Mouse (Mus musculus) midbrain, embryonic 10.5 days (tissue): Measurements from ENCODE around the gene Tmem106c. TPM values are rescaled to one million over a fixed set of nuclear protein-coding genes. Genes with fewer than 3 reads are reported as not detected.

Source experiments
- DNase-seq: peaks from one replicate; pipeline ENCODE4 v3.0.0-alpha.2; 2017; ENCODE audit warnings: low spot score
- H3K27ac ChIP-seq: fragments of 300-500 bp; sonication (generic); replicated peaks from 2 replicates; pipeline ENCODE4 v1.5.1; 2016; ENCODE audit warnings: mild to moderate bottlenecking
- H3K27me3 ChIP-seq: fragments of 300-500 bp; sonication (generic); 2 replicates; pipeline ENCODE4 v1.6.1; 2016; ENCODE audit warnings: low read depth, mild to moderate bottlenecking; ENCODE audit not compliant: poor library complexity, severe bottlenecking
- H3K36me3 ChIP-seq: fragments of 300-500 bp; sonication (generic); 2 replicates; pipeline ENCODE4 v1.6.1; 2016; ENCODE audit warnings: mild to moderate bottlenecking, moderate library complexity
- H3K4me1 ChIP-seq: fragments of 300-500 bp; sonication (generic); 2 replicates; pipeline ENCODE4 v1.6.1; 2016
- H3K4me3 ChIP-seq: fragments of 300-500 bp; sonication (generic); 2 replicates; pipeline ENCODE4 v1.5.1; 2016; ENCODE audit warnings: mild to moderate bottlenecking, moderate library complexity
- H3K9me3 ChIP-seq: fragments of 300-500 bp; sonication (generic); replicated peaks from 2 replicates; pipeline ENCODE4 v1.6.1; 2016; ENCODE audit warnings: mild to moderate bottlenecking
- WGBS: fragments of 180-500 bp; shearing (Covaris S2); methylation state at CpG from one replicate; pipeline ENCODE4 v1.1.7; 2016; 5-methylcytosine and 5-hydroxymethylcytosine counted together
- polyA plus RNA-seq: library from polyadenylated mRNA; unstranded; fragments of >200 nt; fragmentation: Nextera tagmentation; extraction: Ambion mirVana; gene quantifications from 2 replicates; pipeline ENCODE4 v1.2.1, GENCODE M21; 2016

Tmem106c gene
- polyA plus RNA-seq, 1 experiment from 2014 or later, result 55.6 TPM

DNA sequence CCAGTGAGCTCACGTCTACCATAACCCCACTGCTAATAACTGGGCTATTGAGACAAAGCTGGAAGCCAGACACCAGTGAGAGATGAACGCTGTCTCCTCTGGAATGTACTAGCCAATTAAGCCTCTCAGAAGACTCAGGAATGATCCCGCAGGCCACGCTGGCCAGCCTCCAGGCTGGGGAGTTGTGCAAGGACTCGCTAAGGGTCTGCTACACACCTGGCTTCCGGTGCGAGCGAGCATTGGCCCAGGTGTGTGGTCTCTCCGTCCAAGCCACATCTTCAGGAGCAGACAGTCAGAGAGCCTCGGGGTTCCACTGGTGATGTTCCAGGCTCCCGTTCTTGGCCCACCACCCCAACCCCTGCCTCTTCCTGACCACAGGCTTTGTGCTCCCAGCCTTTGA is 7.6 kb upstream of the Tmem106c start:
- Histone ChIP-seq H3K4me3 (no peak overlapping the region), H3K4me1 (peaks cover 33% of the 10 kb centered on the region), H3K36me3 (no peaks in the 10 kb centered on the region), H3K9me3 (no peaks in the 10 kb centered on the region), H3K27me3 (peaks cover 37% of the 10 kb centered on the region), H3K27ac (peak overlapping the region; percentile 69)
- DNase-seq, result no peak
- WGBS, result 76% methylated on average over 11 of the region's 11 CpGs

DNA sequence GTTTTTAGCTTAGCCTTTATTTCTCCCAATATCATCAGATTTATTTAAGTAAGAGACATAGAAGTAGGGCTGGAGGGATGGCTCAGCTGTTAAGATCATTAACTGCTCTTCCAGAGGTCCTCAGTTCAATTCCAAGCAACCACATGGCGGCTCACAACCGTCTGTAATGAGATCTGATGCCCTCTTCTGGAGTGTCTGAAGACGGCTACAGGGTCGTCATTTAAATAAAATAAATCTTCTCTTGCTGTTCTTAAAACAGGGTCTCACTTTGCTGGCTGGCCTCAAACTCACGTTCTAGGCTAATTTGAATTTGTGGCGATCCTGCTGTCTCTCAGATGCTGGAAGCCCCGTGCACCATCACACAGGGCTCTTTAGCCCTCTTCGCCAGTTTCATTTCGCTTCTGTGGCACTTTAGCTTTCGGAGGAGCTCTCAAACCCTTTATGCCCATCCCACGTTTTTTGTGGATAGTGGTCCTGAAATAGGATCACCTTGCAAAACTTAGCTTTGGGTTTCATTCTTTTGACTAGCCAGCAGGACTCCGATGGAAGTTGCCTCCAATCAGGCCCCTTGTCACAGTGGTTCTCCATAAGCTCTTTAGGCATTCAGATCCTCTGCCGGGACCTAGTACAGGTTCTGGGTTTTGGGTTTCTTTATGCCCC is 541 bp upstream of the Tmem106c start:
- H3K9me3 ChIP-seq, result no peaks in the 10 kb centered on the region
- DNase-seq, result no peak
- 9% methylated on average over 13 of the region's 13 CpGs for WGBS
- peaks cover 29% of the 10 kb centered on the region for H3K4me1 ChIP-seq
- peaks cover 5% of the 10 kb centered on the region for H3K36me3 ChIP-seq
- no peaks in the 10 kb centered on the region for H3K27me3 ChIP-seq
- peak overlapping the region; percentile 91 for H3K27ac ChIP-seq
- peak overlapping the region; percentile 61 for H3K4me3 ChIP-seq

DNA sequence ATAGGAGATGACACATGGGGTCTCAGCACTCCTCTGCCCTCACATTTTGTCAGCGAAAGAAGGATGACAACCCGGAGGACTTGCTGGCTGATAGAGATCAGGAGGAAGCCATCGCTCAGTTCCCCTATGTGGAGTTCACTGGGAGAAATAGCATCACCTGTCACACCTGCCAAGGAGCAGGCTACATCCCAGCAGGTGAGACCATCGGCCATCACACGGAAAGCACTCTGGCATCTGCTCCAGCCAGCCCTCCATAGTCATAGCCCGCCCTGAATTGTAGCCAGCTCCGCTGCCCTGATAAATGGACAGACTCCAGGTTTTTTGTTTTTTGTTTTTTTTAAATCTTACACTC is 812 bp downstream of the Tmem106c start:
- no peak for DNase-seq
- 11% methylated on average over 7 of the region's 7 CpGs for WGBS
- Histone ChIP-seq H3K27me3 (no peaks in the 10 kb centered on the region), H3K27ac (peak overlapping the region; percentile 91), H3K36me3 (peaks cover 11% of the 10 kb centered on the region), H3K9me3 (no peaks in the 10 kb centered on the region), H3K4me1 (peaks cover 29% of the 10 kb centered on the region), H3K4me3 (peak overlapping the region; percentile 61)

DNA sequence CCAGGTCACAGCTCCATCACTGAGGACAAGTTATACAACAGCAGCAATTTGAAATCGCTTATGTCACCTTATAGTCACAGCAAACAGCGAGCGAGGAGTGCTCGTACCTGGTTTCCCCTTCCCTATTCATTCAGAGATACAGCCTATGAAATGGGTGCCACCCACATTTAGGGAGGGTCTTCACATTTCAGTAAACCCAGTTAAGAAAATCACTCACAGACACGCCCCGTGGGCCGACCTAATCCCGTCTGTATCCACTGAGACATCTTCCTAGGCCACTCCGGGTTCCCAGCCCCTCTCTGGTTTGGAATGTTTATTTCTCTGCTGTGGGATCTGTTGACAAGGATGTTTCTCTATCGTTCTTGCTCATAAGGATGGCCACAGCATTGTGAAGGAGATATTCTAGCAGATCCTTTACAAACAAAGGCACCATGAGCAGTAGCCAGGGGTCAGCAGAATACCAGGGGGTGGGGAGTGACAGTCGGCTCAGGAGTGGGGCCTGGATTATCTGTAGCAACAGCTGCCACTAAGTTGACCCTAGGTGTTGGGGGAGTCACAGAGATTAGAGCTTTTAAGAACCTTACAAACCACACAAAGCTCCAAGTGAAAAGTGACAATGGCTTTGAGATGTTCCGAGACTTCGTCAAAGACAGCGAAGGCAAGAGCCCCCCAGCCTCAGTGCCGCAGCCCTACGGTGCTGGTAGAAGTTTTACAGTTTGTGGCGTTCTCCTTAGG is 1.5 kb downstream of the Tmem106c start:
- Histone ChIP-seq H3K27me3 (no peaks in the 10 kb centered on the region), H3K36me3 (peaks cover 12% of the 10 kb centered on the region), H3K4me3 (peak overlapping the region; percentile 61), H3K27ac (peak overlapping the region; percentile 91; the same call in 1 of the 2 replicates), H3K4me1 (peaks cover 35% of the 10 kb centered on the region), H3K9me3 (no peaks in the 10 kb centered on the region)
- 40% methylated on average over 17 of the region's 17 CpGs for WGBS
- DNase-seq, result no peak

DNA sequence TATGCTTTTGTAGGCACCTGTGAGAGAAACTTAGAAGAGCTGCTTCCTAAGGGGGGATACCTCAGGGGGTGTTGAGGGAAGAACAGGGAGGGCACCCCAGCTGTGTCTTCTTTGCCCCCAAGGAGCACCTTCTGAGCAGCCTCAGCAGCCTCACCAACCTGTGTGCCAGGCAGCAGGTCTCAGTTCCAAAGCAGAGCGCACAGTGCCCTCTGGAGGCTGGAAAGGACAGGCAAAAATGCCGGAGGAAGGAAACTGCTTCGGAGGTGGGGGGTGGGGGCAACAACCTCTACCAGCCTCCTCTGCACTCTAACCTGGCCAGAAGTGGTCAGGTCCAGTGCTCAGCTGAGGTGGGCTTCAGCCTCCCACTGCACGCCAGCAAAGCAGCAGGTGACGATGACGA is 6.3 kb downstream of the Tmem106c start:
- 43% methylated on average over 6 of the region's 6 CpGs for WGBS
- Histone ChIP-seq H3K4me1 (peaks cover 44% of the 10 kb centered on the region), H3K9me3 (no peaks in the 10 kb centered on the region), H3K4me3 (no peak overlapping the region), H3K27ac (no peak overlapping the region; the same call in 1 of the 2 replicates), H3K27me3 (no peaks in the 10 kb centered on the region), H3K36me3 (peaks cover 20% of the 10 kb centered on the region)
- DNase-seq, result peak; percentile 45

DNA sequence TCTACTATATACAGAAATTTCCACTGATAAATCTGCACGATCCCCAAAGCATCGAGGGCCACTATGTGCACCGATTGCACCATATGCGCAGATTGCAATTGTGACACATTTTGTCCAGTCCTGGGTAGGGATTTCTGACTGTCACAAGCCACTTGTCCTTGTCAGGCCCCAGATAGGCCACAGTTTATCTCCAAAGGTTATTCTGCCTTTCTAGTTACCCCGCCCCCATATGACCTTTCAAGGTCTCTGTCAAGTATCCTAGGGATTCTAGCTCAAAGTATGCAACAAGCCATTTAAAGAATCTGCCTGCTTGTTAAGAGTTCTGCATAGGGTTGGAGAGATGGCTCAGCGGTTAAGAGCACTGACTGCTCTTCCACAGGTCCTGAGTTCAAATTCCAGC is 8.6 kb downstream of the Tmem106c start:
- no peaks in the 10 kb centered on the region for H3K27me3 ChIP-seq
- WGBS, result 93% methylated on average over 6 of the region's 6 CpGs
- peaks cover 29% of the 10 kb centered on the region for H3K4me1 ChIP-seq
- H3K27ac ChIP-seq, result no peak overlapping the region
- no peak overlapping the region for H3K4me3 ChIP-seq
- H3K9me3 ChIP-seq, result no peaks in the 10 kb centered on the region
- DNase-seq, result no peak
- peaks cover 43% of the 10 kb centered on the region for H3K36me3 ChIP-seq

DNA sequence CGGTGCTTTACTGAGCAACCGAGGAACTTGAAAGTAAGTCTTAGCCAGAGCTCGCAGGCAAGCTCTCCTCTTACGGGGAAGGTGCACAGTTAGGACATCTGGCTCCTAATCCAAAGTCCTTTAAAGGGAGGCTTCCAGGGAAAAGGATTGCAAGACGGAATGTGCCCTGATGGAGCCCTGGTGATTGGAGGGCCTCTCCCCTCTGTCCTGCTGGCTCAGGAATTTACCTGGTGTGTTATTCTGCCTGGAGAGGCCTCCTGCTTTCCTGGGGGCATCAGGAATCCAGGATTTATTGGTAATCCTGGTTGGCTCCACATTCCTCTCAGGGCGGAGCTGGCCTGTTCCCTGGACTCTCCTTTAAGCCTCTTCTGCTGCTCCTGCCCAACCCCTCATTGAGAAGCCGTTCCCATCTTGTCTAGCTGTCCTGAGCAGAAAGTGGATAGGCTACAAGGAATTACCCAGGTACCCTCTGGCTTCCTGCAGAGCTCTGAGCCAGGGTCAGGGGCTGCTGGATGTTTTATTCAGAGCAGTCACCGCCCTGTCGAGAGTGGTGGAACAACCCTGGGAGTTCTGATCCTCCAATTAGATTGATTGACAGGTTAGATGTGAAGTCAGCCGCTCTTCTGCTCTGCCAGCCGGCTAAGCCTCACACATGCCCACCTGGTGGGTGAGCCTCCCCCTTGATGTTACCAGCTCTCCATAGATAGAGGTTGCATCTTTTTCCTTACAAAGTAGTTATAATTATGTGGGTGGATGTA is 9.4 kb downstream of the Tmem106c start:
- Histone ChIP-seq H3K36me3 (peaks cover 47% of the 10 kb centered on the region), H3K4me1 (peaks cover 29% of the 10 kb centered on the region), H3K9me3 (peaks cover 2% of the 10 kb centered on the region; the same call in 1 of the 2 replicates), H3K27ac (peak overlapping the region; percentile 50; the same call in 1 of the 2 replicates), H3K27me3 (no peaks in the 10 kb centered on the region), H3K4me3 (no peak overlapping the region)
- 21% methylated on average over 11 of the region's 11 CpGs for WGBS
- peak; percentile 27 for DNase-seq

DNA sequence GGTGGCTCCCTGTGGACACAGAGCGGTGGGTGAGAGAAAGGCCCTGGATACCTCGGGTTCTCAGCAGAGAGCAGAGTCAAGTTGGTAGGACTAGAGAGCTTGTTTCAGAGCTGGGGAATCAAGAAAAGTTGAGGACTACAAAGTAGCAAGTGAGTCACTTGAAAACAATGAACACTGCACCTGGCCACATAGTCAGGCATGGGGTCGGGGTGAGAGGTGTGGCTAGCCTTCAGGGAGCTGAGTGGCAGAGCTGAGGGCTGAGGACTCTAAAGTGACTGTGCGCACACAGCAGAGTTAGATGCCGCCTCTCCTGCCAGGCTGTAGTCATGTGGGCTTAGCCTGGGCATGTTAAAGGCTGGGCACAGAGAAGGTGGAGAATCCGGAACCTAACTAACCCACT is 17.6 kb downstream of the Tmem106c start:
- Histone ChIP-seq H3K4me1 (no peaks in the 10 kb centered on the region), H3K27me3 (no peaks in the 10 kb centered on the region), H3K4me3 (no peak overlapping the region), H3K27ac (no peak overlapping the region), H3K9me3 (peaks cover 24% of the 10 kb centered on the region), H3K36me3 (peaks cover 100% of the 10 kb centered on the region)
- 95% methylated on average over 6 of the region's 6 CpGs for WGBS
- no peak for DNase-seq

DNA sequence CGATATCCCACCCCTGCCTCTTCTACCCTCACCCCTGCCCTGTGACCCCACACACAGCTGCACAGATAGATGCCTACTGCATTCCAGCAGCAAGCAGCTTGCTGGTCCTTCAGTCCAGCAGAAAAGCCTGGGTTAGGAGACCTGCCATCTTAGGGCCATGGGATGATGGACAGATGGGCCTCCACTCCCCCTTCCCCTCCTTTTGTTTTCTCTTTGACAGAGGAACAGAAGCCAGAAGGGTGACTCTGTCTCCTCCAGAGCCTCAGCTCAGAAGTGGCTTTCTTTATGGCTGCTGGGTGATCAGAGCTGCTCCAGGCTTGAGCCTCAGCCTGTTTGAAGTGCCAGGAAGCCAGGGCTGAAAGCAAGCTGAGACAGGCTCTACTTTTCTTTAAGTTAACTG is 25.5 kb downstream of the Tmem106c start:
- WGBS, result 0% methylated on average over 1 of the region's 1 CpGs
- Histone ChIP-seq H3K9me3 (no peaks in the 10 kb centered on the region), H3K4me3 (peak overlapping the region; percentile 43), H3K4me1 (peaks cover 72% of the 10 kb centered on the region), H3K27me3 (no peaks in the 10 kb centered on the region), H3K36me3 (peaks cover 75% of the 10 kb centered on the region), H3K27ac (peak overlapping the region; percentile 96)
- DNase-seq, result peak; percentile 70

DNA sequence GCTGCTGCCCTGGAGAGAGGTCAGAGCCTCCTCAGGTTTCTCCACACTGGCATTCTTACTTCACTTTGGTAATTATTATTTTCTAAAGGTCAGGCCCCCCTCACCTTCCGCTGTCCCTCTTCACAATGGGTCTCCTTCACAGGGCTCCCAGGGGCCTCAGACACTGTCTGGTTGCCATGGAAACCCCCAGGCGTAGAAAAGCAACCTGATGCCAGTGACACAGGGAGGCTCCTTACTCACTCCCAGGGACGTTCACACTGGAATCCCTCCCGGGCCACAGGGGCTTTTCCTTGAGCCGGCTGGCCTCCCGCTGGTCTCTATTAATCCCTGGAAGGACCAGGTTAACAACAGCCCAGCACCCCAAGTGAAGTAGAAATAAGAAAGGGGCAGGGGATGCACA is 26.1 kb downstream of the Tmem106c start:
- no peaks in the 10 kb centered on the region for H3K9me3 ChIP-seq
- peaks cover 72% of the 10 kb centered on the region for H3K4me1 ChIP-seq
- no peaks in the 10 kb centered on the region for H3K27me3 ChIP-seq
- 0% methylated on average over 6 of the region's 6 CpGs for WGBS
- peak overlapping the region; percentile 96 for H3K27ac ChIP-seq
- peaks cover 75% of the 10 kb centered on the region for H3K36me3 ChIP-seq
- peak; percentile 93 for DNase-seq
- H3K4me3 ChIP-seq, result peak overlapping the region; percentile 43

DNA sequence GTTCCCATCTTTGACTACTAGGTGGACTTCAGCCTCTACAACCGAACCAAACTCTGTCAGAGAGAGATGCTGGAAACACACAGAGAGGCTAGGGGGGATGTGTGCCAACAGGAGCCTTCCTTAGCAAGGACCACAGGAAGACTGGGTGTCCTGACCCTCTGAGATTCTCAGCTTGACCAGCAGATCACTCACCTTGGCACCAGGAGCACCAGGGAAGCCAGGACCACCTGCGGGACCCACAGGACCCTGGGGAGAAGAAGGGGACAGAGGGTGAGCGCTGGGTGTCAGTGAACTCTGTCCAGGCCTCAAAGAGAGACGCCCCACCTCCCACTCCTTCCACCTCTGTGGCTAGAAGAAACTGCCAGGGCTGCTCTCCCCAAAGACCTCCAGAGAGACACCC is 26.7 kb downstream of the Tmem106c start:
- Histone ChIP-seq H3K4me1 (peaks cover 72% of the 10 kb centered on the region), H3K36me3 (peaks cover 75% of the 10 kb centered on the region), H3K9me3 (no peaks in the 10 kb centered on the region), H3K4me3 (peak overlapping the region; percentile 43), H3K27ac (peak overlapping the region; percentile 96), H3K27me3 (no peaks in the 10 kb centered on the region)
- WGBS, result 2% methylated on average over 4 of the region's 4 CpGs
- peak; percentile 33 for DNase-seq

DNA sequence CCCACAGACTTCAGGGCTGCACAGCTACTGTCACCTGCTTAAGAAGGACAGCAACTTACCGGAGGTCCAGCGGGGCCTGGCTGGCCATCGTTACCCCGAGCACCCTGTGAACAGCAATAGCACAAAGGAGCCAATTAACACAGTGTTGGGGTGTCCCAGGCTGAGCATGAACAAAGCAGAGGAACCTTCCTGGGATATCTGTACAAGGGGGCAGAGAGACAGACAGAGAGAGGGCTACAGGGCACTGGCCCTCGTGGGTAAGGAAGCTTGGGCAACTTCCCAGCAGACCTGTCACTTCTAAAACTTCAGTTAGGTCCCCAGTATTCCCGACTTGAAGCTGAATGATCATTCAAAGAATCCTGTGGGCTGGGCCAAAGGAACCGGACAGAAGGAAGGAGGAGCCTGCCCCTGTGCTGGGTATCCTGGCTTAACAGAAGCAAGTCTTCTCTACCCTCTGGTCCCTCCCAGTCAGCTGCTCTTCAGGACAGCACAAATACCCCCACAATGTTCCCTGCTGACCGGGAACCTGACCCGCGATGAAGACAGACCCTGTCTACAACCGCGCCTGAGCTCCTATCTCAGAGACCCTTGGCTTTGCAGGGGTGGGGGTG is 27.4 kb downstream of the Tmem106c start:
- Histone ChIP-seq H3K27me3 (no peaks in the 10 kb centered on the region), H3K36me3 (peaks cover 75% of the 10 kb centered on the region), H3K4me1 (peaks cover 72% of the 10 kb centered on the region), H3K27ac (peak overlapping the region; percentile 96), H3K4me3 (peak overlapping the region; percentile 43), H3K9me3 (no peaks in the 10 kb centered on the region)
- 7% methylated on average over 12 of the region's 12 CpGs for WGBS
- DNase-seq, result peak; percentile 45
